Mouse (Mus musculus) MN1 (cell line): ENCODE measurements around the gene Cux1.

ENCODE experiments used
- DNase-seq: peaks from one replicate; pipeline ENCODE4 v3.0.0-alpha.2; 2016; ENCODE audit warnings: low spot score

Cux1 gene

DNA sequence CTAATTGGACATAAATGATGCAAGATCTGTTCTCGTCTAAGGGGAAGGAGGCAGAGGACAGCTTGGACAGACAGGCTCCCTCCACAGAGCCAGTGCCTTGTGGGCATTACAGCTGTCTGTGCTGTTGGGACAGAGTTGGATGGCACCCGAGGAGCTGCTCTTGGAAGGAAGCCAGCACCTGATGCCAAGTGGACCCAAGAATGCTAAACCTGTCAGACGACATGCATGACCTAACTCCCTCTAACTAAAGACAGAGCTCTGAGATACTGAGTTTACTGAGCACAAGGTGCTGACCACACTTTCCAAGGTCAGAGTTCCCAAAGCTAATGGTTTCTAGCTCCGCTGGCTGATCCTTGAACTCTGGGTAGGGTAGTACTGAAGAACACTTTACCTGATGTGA, 255.1 kb downstream of the Cux1 start:
- DNase-seq = peak; percentile 19

DNA sequence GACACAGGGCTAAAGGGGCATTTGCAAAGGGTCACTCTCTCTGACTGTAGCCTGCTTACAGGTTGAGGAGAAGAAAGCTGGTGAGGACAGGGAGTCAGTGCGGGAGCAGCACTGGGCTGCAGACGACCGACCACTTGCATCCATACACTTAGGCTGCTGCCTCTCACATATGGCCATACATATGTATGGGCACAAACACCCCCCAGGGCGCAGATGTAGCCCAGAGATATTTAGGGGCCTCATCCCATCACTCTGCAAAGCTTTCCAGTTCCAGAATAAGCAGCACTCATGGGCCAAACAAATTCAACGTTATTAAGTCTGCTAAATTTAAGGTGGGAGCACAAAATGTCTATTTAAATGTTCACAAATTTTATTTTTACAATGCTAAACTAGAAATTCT, 261.0 kb downstream of the Cux1 start:
- no peak for DNase-seq

DNA sequence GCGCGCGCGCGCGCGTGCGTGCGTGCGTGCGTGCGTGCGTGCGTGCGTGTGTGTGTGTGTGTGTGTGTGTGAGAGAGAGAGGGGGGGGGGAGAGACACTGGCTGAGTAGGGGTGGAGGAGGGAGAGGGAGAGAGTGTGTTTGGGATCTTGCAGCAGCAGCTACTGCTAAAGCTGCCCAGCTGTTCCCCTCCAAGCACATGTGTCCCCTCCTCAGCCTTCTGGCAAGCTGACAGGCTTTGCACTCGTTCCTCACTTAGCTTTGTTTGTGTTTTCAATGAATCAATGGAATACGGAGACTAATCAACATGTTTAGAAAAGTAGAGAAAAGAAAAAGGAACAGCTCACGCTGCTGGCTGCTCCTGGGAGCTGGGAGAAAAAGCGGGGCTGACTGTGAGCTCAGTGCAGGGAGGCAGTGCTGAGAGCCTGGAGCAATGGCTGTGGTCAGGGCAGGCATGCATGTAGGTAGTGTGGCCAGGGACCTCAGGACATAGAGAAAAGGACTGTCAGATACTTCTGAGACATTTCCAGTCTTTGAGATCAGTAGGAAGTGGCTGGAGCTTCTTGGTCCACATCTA, 263.8 kb downstream of the Cux1 start:
- no peak for DNase-seq

DNA sequence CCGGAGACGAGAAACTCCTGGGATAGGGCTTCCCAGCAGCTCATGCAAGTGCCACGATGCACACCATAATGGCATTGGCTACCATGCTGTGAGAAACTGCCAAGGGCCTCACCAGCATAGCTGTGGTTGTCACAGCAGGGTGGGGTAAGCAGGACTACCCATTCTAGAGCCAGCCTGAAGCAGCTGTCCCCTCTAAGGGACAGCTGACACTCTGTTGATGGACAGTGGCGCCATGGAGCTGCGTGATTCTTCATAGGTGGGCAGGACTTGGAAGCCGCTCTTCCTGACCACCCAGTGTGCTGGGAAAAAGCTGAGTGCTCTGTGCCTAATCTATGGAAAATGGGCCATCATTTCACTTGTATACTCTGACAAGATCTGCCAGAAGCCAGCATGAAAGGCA, 266.4 kb downstream of the Cux1 start:
- no peak for DNase-seq

DNA sequence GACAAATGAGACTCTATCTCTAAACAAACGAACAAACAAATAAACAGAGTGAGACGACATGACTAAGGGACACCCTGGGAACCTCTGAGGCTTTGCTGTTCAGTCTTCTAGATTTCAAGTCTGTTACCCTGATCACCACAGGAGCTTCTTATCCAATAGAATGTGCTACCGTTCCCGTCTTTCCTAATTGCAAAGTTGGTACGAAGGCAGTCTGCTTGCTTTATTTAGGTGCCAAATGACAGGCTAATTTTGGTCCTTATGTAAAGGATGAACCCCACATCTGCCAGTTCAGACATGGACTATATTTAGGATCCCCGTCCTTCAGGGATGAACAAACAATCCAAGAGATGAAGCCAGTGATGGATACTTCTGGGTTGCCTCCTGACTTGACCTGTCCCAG, 269.6 kb downstream of the Cux1 start:
- no peak for DNase-seq

DNA sequence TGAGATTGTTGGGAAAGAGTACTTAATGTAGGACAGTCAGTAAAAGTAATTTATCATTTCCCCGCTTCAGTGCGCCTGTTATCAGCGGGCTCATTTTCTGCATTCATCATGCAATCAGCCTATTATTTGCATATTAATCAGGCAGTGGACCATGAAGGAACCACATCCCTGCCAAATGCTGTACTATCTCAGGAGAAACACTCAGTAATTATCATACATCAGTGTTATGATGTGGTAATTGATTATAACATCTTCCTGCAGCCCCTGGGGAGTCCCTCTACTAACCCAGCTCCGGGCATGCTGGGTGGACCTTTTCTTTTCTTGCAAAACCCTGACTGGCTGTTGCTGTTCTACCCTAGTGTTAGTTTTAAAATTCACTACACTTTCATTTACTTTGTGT, 270.4 kb downstream of the Cux1 start:
- DNase-seq = no peak

DNA sequence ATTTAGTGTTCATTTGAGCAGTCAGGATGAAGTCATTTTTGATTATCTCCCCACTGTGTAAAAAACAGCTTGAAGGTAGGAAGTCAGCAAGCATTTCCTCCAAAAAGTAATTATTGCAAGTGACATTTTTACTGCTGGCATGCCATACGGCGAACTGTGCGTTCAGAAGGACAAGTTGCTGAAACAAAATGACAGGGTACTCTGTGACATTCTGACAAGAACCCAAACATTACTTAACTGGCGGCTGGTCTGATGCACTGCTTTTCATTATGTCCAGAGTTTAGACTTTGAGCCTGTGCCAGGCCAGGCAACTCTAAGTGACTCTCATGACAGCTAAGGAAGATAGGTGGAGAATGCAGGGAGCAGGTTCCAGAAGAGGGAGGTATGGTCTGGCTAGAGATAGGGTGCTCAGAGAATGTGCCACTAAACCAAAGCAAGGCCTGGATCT, 274.3 kb downstream of the Cux1 start:
- DNase-seq = no peak

DNA sequence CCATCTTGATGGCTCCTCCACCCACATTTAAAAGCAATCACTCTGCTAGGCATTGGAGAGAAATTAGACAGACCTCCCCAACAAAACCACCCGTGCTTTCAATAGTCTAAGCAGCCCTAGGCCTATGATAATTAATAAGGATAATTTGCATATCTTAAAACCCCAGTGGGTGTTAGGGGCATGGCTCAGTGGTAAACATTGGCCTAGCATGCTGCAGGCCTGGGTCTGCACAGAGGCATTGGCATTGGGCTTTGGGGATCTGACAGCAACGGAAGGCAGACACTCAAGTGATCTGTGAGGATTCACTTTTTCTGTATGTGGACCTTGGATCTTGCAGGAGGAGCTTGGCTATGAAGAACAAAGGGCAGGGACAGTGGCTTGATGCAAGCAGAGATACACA, 274.9 kb downstream of the Cux1 start:
- no peak for DNase-seq

DNA sequence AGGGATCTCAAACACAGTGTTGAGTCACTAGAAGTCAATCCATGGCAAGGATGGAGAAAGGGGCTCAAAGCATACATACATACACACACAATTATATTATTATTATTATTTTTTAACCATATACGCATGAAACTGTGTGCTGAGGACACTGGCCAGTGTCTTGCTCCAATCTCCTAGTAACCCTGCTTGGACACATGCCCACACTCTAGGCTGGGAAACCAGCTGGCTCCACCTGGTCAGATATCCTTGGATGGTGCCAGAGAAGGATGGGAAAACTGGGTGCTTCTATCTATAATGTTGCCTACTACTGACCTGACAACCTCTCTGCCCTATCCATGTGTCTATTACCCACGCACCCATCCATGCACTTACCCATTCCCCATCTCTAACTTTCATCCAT, 275.7 kb downstream of the Cux1 start:
- no peak for DNase-seq

DNA sequence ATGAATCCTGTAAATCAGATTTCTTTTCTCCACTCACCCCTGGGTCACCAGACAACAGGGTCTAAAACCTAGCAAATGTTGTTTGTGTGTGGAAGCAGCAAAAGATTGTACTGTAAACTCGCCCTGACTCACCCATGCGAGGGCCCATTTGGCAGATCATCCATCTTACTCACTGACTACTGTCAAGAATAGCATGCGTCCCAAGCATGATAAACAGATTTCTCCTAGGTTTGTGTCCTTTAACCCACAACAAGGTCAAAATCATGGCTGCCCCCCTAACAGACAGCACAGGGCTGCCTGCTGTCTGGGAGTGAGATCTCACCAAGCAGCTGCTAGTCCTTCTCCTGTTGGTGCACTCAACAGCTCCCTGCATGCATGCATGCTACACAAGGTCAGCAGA, 277.5 kb downstream of the Cux1 start:
- no peak for DNase-seq

DNA sequence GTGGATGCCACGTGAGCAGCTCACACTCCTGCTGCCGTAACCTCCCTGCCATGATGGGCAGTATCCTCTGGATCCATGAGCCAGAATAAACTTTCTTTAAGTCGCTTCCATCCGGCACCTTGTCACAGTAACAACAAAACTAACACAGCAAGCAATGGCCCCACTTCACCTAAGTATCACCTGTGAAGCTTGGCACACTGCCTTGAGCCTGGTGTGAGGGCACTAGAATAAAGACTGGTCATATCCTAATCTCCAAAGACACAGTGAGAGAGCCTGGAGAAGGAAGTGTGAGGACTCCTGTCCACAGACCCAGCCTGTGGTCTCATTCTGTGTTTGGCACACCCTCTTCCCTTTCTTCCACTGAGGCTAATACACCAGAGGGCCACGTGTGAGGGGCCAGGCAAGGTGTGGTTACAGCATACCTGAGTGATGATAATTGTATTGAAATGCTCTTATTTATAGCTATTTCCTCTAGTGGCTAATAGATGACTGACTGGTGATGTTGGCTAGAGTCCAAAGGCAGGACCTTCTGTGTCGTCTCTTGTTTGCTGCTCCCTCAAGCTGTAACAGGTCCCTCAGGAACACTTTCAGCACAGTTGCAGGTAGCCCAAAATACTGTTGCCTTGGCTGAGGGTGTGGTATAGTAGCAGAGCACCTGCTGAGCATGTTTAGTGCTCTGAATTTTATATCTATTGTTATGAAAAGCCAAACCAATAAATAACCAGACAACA, 278.8 kb downstream of the Cux1 start:
- no peak for DNase-seq

DNA sequence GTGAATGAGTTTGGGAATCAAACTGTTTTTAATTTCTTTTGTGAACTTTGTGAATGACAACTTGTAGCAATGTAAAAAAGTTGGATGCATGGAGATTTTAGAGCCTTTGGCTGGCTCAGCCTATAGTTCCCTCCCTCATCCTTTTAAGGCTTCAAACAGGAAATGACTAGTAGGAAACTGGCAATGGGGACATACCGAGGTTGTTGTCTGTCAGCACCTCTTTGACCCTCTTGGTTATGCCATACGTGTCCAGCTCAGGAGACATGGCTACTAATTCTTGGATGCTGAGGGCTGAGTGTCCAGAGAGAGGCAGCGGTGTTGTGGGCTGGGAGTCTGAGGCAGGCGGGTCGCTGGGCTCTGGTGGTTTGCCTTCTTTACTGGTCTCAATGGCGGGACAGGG, 280.7 kb downstream of the Cux1 start:
- no peak for DNase-seq

DNA sequence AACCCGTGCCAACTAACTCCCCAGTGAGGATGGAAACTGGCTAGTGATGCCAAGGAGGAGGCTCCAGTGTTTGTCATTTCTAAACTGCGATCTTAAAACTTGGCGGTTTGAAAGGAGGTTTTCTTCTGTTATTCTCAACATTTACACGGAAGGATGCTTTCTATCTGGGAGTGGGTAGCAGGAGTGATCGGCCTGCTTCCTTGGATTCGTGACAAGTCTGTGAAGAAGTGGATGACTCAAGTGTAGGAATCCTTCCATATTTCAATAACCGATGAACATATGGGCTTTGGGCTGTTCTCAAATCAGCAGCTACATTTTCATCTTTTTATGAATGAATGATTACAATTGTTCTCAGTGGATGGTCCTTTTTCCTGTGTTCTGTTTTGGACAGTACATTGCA, 282.2 kb downstream of the Cux1 start:
- no peak for DNase-seq

DNA sequence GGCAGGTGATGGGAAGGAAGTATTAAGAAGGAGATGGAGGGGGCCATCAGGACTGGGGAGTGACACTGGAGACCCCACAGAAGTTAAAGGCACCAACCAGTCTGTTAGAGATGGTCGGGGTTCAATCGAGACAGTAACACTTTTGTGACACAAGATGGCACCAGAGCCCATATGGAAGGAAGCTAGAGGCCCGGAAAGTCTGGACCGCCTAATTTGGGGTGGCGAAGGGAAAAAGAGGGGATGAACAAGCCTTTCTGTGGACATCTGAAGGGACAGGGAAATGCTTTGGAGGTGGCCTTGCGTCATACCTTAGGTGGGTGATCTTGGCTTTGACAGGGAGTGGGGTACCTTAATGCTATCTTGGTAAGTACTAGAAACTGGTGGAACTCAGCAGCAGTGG, 285.9 kb downstream of the Cux1 start:
- DNase-seq = peak; percentile 45

DNA sequence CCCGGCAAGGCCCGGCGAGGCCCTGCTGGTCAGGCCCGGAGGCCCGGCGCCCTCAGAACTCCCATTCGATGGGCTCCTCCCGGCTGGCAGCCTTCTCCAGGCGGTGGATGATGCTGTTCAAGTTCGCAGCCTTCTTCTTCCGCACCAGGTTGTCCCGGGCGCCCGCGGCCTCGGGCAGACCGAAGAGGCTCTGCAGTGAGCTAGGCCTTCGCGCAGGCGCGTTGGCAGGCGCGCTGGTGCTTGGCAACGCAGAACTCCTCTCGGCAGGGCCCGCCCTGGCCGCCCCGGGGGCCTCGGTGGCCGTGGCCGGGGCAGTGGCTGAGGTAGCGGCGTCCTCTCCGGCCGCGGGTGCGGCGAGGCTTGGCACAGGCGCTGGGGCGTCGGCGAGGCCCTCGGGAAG, 292.6 kb downstream of the Cux1 start:
- no peak for DNase-seq

DNA sequence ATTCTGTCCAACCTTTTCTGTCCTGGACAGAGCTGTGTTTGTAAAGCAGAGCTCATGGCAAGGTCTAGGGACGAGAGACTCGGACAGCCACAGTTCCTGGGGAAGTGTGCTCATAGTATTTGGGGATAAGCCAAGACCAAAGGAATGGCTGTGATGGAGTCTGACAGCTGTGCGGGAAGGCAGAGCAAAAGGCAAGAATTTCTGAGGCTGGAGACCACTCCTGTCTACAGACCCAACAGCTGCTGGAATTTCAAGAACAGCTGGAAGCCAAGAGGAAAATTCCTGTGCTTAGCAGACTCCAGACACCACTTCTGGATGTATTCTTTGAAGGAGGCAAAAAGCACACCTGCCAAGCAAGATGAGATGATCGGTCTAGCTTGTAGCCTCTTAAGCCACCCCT, 297.4 kb downstream of the Cux1 start:
- DNase-seq = no peak

DNA sequence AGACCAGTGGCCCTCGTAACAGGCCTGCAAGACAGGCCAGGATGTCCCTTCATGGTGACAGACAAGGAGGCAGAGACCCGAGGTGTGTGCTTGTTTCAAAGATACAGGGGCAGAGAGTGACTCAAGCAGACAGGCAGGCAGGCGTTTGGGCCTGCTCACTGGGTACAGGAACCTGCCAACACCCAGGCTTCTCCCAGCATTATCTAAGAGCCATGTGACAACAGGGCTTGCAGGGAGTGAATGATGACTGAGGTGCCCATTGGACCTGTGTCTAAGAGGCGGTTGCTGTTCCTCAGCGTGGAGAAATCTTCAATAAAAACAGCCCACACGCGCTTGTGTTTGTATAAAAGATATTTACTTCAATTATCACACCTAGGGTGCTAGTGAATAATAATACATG, 301.2 kb downstream of the Cux1 start:
- DNase-seq = no peak

DNA sequence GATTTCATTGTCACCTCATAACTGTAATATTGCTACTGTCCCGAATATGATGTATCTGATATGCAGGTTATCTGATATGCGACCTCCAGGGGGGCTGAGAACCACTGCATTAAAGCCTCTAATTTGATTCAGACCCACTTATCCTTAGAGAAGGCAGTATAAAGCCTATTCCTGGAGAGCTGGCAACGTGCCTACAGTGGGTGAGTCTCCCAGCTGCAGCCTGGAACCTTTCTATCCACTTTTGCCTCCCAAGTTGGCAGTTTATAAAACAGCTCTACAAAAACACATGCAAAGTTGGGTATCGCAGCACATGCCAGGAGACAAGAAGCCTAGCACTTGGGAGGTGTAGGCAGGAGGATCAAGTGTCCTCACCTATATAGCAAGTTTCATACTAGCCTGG, 303.9 kb downstream of the Cux1 start:
- DNase-seq = peak; percentile 54

DNA sequence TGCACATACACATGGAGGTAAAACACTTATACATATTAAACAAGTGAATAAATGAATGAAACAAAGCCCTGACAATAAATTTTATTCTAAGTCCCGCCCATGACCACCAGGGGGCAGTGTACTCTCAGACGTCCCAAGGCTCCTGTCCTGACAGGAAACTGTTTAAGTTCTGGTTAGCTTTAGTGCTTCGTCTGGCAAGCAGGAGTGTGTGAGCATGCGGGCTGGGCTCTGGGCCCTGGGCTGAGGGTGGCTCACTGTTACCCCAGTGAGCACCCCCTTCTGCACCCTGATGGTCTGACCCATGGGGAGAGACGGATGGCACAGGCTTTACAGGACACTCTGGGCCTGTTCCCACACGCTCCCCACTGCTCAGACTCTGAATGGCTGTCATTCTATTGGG, 308.4 kb downstream of the Cux1 start:
- peak; percentile 86 for DNase-seq

DNA sequence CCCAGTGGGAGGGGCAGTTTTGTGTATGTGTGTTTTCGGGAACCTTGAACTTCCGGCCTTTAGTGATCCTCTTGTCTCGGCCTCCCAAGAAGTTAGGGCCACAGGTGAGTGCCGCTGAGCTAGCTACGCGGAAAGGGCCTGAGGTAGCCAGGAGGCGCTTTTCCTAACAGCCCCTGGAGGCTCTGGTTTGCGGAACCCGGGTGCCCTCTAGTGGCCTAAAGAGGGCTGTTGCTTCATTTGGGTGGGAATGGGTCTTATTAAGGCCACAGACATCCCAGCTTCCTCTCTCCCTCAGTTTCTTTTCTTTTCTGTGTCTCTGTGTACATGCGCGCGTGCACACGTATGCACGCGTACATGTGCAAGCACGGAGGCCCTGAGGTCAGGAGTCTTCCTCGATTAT, 314.4 kb downstream of the Cux1 start:
- DNase-seq = peak; percentile 89

DNA sequence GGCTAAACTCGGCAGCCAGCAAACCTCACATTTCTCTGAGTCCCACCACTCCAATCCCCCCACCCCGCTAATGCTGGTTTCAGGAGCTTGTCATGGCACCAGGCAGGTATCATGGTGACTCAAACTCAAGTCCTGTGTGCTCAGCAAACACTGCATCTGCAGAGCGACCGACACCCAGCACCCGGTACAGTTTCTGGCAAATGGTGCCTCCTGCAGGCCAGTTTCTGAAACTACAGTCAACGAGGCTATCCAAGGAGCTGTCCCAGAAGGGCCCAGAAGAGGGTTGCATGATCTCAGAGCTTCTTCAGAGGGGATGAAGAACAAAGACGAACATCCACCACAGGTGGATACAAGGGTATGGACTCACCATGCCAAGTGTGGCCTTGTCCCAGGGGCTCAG, 316.3 kb downstream of the Cux1 start:
- peak; percentile 69 for DNase-seq

DNA sequence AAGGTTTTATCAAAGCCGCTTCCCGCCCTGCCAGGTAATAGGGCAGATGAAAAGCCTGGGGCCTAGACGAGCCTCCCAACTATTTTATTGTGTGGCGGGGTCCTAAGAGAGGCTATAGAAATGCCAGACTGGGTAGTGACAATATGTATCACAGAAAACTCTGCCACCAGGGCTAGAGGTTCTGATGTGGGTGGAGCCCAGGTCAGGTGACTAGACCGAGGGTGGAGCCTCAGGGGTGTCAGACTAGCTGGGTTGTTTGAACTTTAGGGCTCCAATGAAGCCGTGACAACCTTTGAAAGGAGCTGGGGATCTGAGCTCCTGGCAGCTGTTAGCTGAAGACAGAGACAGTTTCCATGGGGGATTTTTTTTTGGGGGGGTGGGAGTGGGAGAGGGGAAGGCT, 318.8 kb downstream of the Cux1 start:
- DNase-seq = no peak

DNA sequence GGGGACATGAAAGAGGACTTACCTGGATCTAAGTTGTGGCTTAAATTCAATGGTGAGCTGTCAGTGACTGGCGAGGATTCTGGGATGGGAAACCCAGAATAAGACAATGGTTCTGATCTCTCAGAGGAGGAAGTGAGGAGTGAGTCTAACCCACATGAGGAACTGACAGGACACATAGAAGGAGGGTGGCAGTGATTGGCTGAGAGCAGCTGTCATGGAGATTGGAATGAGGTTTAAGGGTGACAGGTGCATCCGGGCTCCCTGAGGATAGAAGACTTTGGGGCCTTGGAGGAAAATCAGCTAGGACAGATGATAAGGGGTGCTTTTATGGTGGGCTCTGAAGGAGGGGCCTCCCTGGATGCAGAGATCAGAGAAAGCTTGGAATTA, 320.8 kb downstream of the Cux1 start, which contains the start of gene Sh2b2:
Gene Sh2b2 (minus strand): TSS at position 105 of the 387 bp plus-strand sequence.
- DNase-seq = no peak
